Mouse (Mus musculus): ENCODE measurements around the gene Apol9b. TPM values are rescaled to one million over a fixed set of nuclear protein-coding genes. Genes with fewer than 3 reads are reported as not detected.
"Not testable (repeated sequence)": the region's sequence is repeated elsewhere in the genome, so short reads cannot be mapped to it uniquely, and the experiment has no call there.

Apol9b gene
- polyA plus RNA-seq (2015; fragmentation: Nextera tagmentation; extraction: Ambion mirVana), result 1.6 and 2.3 TPM in 2 replicates

DNA sequence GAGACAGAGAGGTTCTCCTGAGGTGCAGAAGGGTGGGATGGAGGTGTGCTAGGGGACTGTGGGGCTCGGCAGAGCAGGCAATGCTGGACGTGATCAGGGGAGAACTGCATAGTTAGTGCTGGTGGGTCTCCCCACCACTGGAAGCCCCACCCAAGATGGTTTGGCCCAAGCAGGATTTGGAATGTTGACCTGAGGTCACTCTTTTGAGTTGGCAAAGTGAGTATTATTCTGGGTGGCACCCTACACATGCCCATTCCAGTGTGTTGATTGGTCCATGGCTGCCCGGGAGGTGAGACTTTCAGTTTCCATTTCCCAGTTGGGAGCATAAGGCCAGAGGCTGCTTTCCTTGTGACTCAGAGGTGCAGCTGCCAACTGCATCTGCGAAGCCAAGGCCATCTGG, at the start of gene Apol9b:
Gene Apol9b (plus strand): TSS at position 301 of the 400 bp plus-strand sequence.
- not testable (repeated sequence) for DNase-seq (ENCODE audit: low spot score)

DNA sequence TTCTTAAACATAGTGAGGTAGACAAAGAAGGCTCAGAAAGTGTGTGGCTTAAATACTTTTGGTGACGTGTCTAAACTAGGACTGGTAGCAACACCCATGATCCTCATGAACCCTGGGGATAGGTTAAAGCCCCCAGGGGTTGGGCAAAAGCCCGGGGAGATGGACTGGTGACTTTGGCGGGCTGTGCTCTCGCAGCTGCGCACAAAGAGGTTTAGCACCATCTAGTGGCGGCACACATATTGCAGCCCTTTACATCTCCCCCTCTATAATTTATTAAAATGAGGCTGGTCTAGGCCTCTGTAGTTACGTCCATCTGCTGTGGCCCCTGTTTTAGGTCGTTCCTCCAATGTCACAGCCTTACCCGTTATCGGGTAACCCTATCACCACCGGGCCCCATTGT, 44.9 kb upstream of the Apol9b start:
- peak; percentile 16 for DNase-seq (ENCODE audit: low spot score)

- peak; percentile 59 for DNase-seq (ENCODE audit: low spot score)
Measured at GRCm38 (mm10) chr15:77691532-77692311, 37.1 kb upstream of the Apol9b start.

DNA sequence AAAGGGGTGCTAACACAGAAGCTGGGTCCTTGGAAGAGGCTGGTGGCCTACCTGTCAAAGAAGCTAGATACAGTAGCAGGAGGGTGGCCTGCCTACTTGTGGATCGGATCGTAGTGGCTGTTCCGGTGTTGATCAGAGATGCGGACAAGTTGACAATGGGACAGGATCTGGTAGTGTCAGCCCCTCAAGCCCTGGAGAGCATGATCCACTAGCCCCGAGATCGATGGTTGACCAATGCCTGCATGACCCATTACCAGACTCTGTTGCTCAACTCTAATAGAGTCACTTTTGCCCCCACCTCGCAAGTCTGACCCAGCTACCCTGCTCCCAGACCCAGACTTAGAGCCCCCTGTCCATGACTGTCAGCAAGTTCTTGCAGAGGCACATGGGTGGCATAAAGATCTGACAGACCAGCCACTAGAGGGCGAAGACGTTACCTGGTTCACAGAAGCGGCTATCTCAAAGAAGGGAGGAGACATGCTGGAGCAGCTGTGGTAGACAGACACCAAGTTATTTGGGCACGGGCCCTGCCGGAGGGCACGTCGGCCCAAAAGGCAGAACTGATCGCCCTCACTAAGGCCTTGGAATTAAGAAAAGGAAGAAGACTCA, 34.0 kb upstream of the Apol9b start:
- DNase-seq (ENCODE audit: low spot score), result peak; percentile 82

GRCm38 (mm10) chr15:77698656-77699055, 30.2 kb upstream of the Apol9b start, which contains the start of gene Apol7e:
TSS of gene Apol7e (plus strand) at chr15:77698857.
- DNase-seq (ENCODE audit: low spot score), result peak; percentile 58

DNA sequence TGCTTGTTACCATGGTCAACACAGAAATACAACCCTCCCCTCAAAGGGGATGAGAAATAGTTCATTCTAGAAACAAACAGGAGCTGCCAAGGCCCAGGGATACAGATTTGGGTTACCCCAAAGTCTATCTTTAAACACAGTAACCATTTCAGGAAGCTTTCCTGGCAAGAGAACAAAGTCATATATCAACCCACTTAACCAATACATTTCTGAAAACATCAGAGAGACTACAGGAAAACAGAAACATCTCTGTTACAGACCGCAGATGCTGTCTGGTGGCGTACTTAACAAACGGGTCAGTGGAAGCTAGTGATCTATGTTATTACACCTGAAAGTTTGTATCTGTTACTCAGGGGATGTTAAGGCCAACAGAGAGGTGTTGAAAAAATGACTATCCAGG, 23.5 kb upstream of the Apol9b start:
- DNase-seq (ENCODE audit: low spot score), result peak; percentile 13

DNA sequence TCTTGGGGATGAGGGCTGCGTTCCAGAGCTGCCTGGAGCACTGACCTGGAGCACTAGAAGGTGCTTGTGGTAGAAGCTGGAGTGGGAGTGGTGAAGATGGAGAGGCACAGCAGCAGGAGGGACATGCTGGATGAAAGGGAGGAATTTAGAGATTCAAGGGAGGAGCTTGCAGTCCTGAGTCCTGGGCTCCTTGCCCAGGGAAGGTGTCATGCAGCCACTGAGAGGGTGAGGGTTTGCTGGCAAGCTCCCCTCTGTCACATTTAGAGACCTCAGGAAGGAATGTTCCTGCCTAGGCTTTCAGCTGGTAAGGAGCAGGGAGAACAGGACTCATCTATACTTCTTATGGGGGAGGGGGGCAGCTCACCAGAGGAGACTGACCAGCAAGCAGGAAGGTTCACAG, 19.9 kb upstream of the Apol9b start:
- not testable (repeated sequence) for DNase-seq (ENCODE audit: low spot score)

DNA sequence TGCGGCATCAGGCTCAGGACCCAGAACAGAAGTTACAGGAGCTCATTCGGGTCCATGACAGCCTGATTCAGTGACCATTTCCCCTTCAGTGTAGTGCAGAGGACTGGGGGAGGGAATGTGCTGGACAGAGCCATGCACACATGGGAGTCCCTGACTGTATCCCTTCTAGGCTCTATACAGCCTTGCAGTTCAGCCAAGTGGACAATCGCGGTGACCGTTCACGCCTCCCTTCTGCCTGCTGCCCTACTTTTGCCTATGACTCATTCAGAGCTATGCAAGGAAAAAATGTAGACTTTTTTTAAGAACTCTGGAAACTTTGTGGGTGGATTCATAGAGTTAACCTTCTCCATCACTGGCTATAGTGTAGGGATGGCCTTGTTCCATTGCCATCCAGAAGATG, 10.6 kb upstream of the Apol9b start:
- not testable (repeated sequence) for DNase-seq (ENCODE audit: low spot score)

DNA sequence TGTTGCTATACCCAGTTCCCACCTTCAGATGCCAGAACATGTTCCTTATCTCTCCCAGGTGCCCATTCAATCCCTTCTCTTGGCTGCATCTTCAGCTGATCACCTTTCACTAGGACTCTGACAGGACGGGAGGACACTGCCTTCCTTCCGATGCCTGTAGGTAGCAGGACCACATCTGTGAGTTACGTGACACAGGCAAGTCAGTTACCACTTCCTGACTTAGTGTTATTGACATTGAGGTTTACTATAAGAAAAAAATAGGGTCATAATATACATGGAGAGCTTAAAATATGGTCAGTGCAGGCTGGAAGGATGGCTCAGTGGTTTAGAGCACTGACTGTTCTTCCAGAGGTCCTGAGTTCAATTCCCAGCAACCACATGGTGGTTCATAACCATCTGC, 7.3 kb upstream of the Apol9b start:
- not testable (repeated sequence) for DNase-seq (ENCODE audit: low spot score)

DNA sequence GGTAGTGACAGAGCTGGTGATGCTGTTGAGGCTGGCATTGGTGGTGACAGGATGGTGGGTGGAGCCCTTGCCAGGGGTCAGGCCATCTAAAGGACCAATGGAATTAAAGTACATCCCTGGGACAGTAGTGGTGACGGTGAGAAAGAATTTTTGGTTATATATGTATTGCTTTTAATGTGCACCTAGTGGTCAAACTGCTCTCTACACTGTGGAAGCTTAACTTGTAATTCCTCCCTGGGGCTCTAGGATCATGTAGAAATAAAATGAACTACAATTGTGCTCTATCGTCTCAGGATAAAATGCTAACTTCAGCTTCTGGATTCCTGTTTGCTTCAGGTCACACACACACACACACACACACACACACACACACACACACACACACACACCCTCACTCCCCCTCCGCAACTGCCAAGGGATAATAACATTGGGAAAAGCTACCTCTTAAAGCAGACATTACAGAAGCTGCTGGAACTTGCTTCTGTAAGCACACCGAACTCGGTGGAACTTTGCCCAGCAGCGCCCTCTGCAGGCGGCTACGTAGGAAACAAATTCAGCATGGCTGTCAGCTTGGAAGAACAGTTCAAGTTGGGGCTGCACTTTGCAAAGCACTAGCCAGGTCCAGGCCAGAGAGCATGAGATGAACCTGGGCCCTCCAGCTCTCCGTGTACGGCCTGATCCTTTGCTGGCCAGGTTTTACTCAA, 4.5 kb upstream of the Apol9b start:
- DNase-seq (ENCODE audit: low spot score), result not testable (repeated sequence)

GRCm38 (mm10) chr15:77725393-77726020, 3.3 kb upstream of the Apol9b start:
- DNase-seq (ENCODE audit: low spot score), result not testable (repeated sequence)

GRCm38 (mm10) chr15:77727139-77727538, 1.7 kb upstream of the Apol9b start:
- DNase-seq (ENCODE audit: low spot score), result peak; percentile 25

DNA sequence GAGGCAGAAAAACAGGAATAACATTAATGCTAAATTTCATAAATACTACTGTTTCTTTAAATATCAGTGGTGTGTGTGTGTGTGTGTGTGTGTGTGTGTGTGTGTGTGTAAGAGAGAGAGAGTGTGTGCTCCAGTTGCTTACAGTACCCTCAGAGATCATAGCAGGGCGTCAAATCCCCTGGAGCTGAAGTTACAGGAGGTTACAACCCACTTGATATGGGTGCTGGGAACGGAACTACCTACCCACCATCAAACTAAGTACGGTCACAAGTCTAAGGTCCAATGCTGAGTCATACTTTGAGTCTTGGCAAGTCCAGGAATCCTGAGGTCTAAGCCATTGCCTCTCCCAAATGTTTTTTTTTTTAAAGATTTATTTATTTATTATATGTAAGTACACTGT, 1.1 kb upstream of the Apol9b start:
- DNase-seq (ENCODE audit: low spot score), result not testable (repeated sequence)

- DNase-seq (ENCODE audit: low spot score), result no peak
Measured at GRCm38 (mm10) chr15:77731605-77732004, 2.8 kb downstream of the Apol9b start.

DNA sequence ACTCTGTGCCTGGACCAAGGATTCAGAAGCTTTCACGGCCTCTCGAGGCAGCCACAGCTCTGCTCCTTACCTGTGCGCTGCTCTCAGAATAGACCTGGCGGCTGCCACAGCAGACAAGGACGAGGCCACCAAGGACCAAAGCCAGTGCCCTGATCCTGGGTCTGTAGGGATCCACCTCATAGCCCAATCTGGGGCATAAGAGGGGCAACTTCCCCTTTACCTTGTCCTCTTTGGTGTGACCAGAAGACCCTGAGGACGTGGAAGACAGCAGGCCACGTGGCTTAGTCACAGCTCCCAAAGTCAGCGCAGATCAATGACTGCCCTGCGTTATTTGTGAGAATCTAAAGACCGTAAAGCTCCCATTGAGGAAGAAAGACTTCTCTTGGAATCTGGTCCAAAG, 4.0 kb downstream of the Apol9b start:
- not testable (repeated sequence) for DNase-seq (ENCODE audit: low spot score)

DNA sequence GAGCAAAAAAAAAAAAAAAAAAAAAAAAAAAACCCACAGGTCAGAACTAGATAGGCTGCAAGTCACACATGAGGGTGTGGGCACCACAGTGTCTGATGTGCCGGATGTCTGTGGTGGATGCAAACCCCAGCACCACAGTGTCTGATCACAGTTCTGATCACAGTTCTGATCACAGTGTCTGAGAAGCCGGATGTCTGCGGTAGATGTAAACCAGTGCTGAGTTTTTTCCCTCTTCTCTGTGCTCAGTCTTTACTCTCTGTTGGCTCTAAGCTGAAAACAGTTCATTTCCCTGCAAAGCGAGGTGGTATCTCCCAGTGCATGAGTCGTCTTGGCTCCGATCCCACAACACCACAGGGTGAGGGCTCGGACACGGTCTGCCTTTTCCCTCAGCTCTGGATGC, 4.5 kb downstream of the Apol9b start:
- peak; percentile 55 for DNase-seq (ENCODE audit: low spot score)

- DNase-seq (ENCODE audit: low spot score), result not testable (repeated sequence)
Measured at GRCm38 (mm10) chr15:77733903-77734302, 5.1 kb downstream of the Apol9b start.

GRCm38 (mm10) chr15:77740511-77741297, 11.9 kb downstream of the Apol9b start:
- no peak for DNase-seq (ENCODE audit: low spot score)

DNA sequence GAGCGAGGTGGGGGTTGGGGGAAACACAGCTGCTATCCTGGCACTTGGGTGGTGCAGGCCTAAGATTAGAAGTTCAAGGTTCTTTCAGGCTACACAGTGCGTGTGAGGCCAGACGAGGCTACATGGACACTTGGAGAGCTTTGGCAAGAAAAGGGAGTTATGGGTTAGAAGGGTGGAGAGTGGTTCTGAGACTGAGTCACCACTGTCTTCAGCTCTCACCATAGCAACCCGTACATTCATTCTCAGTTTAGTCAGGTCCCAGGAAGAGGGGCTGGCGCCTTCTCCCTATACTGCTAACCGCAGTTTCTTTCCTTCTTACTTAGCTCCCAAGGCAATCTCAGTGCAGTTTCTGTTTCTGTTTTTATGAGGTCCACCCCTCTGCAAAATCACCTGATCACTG, 12.7 kb downstream of the Apol9b start:
- not testable (repeated sequence) for DNase-seq (ENCODE audit: low spot score)

GRCm38 (mm10) chr15:77744632-77745031, 15.8 kb downstream of the Apol9b start:
- no peak for DNase-seq (ENCODE audit: low spot score)

- DNase-seq (ENCODE audit: low spot score), result no peak
Measured at GRCm38 (mm10) chr15:77745081-77745480, 16.2 kb downstream of the Apol9b start.
